Mouse (Mus musculus) intestine, embryonic 15.5 days (tissue): ENCODE results near the gene Lifr. TPM values are rescaled to one million over a fixed set of nuclear protein-coding genes. Genes with fewer than 3 reads are reported as not detected.

Source experiments
- ATAC-seq: fragments of 200-750 bp; cut with Nextera tagmentation; 2 replicates; pipeline ENCODE4 v1.8.0; 2017; ENCODE audit warnings: moderate TSS enrichment, moderate library complexity
- H3K27ac ChIP-seq: fragments of 300-500 bp; sonication (generic); 2 replicates; pipeline ENCODE4 v1.5.1; 2015; ENCODE audit warnings: mild to moderate bottlenecking, inconsistent platforms
- H3K27me3 ChIP-seq: fragments of 300-500 bp; sonication (generic); replicated peaks from 2 replicates; pipeline ENCODE4 v1.6.1; 2015; ENCODE audit warnings: inconsistent platforms
- H3K36me3 ChIP-seq: fragments of 300-500 bp; sonication (generic); 2 replicates; pipeline ENCODE4 v1.6.1; 2015; ENCODE audit warnings: inconsistent platforms
- H3K4me1 ChIP-seq: fragments of 300-500 bp; sonication (generic); replicated peaks from 2 replicates; pipeline ENCODE4 v1.6.1; 2015; ENCODE audit warnings: inconsistent platforms
- H3K4me2 ChIP-seq: fragments of 300-500 bp; sonication (generic); replicated peaks from 2 replicates; pipeline ENCODE4 v1.6.1; 2015; ENCODE audit warnings: mild to moderate bottlenecking, inconsistent platforms
- H3K4me3 ChIP-seq: fragments of 300-500 bp; sonication (generic); replicated peaks from 2 replicates; pipeline ENCODE4 v1.5.1; 2015; ENCODE audit warnings: inconsistent platforms
- H3K9ac ChIP-seq: fragments of 300-500 bp; sonication (generic); 2 replicates; pipeline ENCODE4 v1.6.1; 2015; ENCODE audit warnings: inconsistent platforms
- H3K9me3 ChIP-seq: fragments of 300-500 bp; sonication (generic); 2 replicates; pipeline ENCODE4 v1.6.1; 2016; ENCODE audit warnings: inconsistent platforms
- whole genome bisulfite sequencing: fragments of 180-500 bp; shearing (Covaris S2); methylation state at CpG from one replicate; pipeline ENCODE4 v1.1.7; 2015; 5-methylcytosine and 5-hydroxymethylcytosine counted together
- polyA plus RNA-seq: library from polyadenylated mRNA; unstranded; fragments of >200 nt; fragmentation: Nextera tagmentation; extraction: Ambion mirVana; gene quantifications from 2 replicates; pipeline ENCODE4 v1.2.1, GENCODE M21; 2015

Gene Lifr
- polyA plus RNA-seq, 1 experiment from 2014 or later = 17.4 TPM

DNA sequence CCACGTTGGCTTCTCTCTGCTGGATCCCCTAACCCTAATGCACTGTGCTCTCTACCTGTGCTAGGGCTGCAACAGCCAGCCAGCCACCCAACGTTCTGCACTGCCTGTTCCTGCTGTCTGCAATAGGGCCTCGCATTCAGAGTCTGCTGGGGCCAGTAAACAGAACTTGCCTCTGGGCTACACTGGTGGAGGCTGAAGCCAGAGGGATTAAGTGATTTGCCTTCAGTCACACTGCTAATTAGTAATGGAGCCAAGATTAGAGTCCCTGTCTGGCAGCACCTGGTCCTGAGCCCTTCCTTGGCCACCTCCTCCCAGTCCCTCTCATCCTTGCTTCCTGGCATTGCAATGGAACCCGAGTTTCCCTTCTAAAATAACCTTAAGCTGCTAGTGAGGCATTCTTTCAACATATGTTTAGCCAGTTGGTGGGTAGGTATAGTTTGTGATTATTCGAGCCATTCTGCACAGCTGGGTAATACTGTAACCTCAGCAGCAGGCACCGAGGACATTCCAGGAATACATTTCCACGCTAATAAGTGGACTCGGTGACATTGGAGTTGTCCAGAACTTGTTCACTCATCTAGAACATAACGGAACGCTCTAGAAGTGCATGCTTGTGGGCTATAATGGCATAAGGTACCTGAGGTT, 61.8 kb downstream of the Lifr start:
- Histone ChIP-seq H3K4me1 (0 out of 2 replicates have a peak, but pooled peaks cover 4% of the 10 kb centered on the region), H3K9me3 (no peaks in the 10 kb centered on the region), H3K27ac (no peak overlapping the region), H3K36me3 (no peaks in the 10 kb centered on the region), H3K27me3 (no peaks in the 10 kb centered on the region), H3K9ac (no peak overlapping the region), H3K4me2 (no peak overlapping the region), H3K4me3 (no peak overlapping the region)
- no peak for ATAC-seq
- 75% methylated on average over 10 of the region's 10 CpGs for WGBS

DNA sequence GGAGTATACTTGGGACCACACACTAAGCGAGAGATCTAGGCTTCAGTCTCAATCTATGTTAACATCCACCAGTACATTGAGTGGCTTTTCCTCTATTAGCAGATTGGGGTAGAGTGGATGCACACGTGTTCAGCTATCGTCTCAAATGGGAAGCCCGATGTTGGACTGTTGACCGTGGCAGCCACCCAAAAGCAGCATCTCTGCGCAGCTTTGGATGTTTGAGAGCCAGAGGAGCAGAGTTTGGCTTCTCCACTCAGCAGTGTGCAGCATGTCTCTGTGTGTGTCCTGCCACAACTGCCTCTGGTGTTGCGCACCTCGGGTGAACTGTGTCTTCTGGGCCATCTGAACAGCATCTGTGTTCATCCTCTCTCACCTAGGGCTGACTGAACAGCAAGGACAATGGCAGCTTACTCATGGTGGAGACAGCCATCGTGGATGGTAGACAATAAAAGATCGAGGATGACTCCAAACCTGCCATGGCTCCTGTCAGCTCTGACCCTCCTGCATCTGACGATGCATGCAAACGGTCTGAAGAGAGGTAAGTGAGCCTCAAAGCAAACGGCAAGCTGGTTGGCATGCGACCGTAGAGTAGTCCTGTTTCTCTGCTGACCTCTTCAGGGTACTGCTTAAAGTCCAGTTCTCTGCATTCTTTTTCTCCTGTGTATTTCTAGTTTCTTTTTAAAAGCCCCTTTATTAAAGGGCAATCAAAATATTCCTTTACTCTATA, 63.8 kb downstream of the Lifr start:
- no peak overlapping the region for H3K4me2 ChIP-seq
- no peak for ATAC-seq
- H3K4me3 ChIP-seq = no peak overlapping the region
- no peaks in the 10 kb centered on the region for H3K9me3 ChIP-seq
- no peaks in the 10 kb centered on the region for H3K36me3 ChIP-seq
- WGBS = 77% methylated on average over 15 of the region's 15 CpGs
- H3K27ac ChIP-seq = peak overlapping the region; percentile 48; the same call in 1 of the 2 replicates
- H3K4me1 ChIP-seq = 0 out of 2 replicates have a peak, but pooled peaks cover 4% of the 10 kb centered on the region
- no peaks in the 10 kb centered on the region for H3K27me3 ChIP-seq
- H3K9ac ChIP-seq = no peak overlapping the region

DNA sequence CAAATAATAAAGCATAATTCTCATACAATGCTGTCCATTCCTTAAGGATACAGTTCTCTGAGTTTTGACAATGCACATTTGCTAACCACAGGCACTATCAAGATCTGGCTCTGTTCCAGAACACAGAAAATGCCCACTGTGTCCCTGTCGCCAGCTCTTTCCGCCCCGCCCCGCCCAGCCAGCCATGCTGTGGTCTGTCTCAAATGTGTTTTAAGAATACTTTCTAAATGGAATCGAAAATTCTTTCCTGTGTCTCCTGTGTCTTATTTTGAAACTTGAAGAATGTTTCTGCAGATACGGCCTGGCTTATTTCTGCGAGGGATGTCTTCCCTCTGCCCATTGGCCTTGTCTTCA, 64.3 kb downstream of the Lifr start:
- Histone ChIP-seq H3K4me3 (no peak overlapping the region), H3K9ac (no peak overlapping the region), H3K9me3 (no peaks in the 10 kb centered on the region), H3K4me1 (0 out of 2 replicates have a peak, but pooled peaks cover 4% of the 10 kb centered on the region), H3K36me3 (no peaks in the 10 kb centered on the region), H3K27ac (peak overlapping the region; percentile 48; the same call in 1 of the 2 replicates), H3K4me2 (no peak overlapping the region), H3K27me3 (no peaks in the 10 kb centered on the region)
- no peak for ATAC-seq
- 56% methylated on average over 7 of the region's 7 CpGs for WGBS

DNA sequence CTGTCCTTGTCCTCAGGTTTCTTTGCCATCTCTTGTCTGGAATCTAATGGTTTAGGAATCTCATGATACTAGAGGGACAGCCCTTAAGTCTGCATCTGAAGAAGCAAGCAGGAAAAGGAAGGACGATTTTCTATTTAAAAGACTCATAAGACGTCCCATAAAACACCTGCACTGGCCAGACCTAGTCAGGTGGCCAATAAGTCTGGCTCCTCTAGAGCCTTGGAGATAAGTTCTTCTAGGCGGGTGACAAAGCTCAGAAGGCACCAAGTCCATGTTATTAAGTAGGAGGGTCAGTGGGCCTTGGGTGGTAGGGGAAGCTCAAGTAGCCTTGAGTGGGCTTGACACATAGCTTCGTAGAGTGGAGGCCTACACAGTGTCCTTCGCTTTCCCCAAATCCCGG, 67.2 kb downstream of the Lifr start:
- Histone ChIP-seq H3K27ac (no peak overlapping the region), H3K36me3 (no peaks in the 10 kb centered on the region), H3K27me3 (no peaks in the 10 kb centered on the region), H3K4me3 (no peak overlapping the region), H3K9ac (no peak overlapping the region), H3K4me1 (0 out of 2 replicates have a peak, but pooled peaks cover 4% of the 10 kb centered on the region), H3K9me3 (no peaks in the 10 kb centered on the region), H3K4me2 (no peak overlapping the region)
- ATAC-seq = peak; percentile 29; the same call in 1 of the 2 replicates
- 72% methylated on average over 6 of the region's 6 CpGs for WGBS

DNA sequence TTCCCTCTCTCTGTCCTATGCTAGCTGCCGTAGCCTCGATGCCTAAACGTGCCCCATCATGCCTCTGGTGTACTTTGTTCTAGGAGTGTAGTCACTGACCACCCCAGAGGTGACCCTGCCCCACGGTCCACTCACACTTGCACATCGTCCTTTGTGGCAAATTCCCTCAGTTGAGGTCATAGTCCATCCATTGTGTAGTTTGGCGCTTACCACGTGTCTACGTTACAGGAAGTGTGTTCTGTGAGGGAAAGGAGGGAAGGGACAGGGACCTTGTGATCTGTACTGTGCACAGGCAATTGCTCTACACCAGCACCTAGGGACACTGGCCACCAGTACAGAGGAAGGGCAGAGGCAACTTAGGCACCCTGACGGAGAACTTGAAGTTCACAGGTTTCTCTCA, 69.5 kb downstream of the Lifr start:
- Histone ChIP-seq H3K9ac (no peak overlapping the region), H3K4me3 (no peak overlapping the region), H3K27me3 (no peaks in the 10 kb centered on the region), H3K36me3 (no peaks in the 10 kb centered on the region), H3K27ac (no peak overlapping the region), H3K9me3 (no peaks in the 10 kb centered on the region), H3K4me1 (no peaks in the 10 kb centered on the region), H3K4me2 (no peak overlapping the region)
- no peak for ATAC-seq
- WGBS = 83% methylated on average over 9 of the region's 9 CpGs

DNA sequence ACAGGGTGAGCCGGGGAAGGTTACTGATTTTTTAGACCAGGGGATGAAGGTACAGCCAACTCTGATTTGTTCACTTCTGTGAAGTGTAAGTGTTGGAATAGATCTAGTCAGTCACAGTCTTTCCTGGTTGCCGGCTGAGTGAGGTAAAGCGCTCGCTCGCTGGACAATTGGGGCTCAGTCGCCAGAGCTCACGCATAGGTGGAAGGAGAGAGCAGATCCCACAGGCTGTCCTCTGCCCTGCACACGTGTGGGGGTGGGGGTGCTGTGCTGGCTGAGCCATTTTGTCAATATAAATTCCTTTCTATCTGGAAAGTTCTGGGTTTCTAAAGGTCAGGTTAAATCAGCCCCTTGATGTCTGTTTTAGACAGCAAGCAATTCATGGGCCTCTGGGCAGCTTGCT, 69.9 kb downstream of the Lifr start:
- Histone ChIP-seq H3K9me3 (no peaks in the 10 kb centered on the region), H3K4me1 (no peaks in the 10 kb centered on the region), H3K27ac (no peak overlapping the region), H3K4me3 (no peak overlapping the region), H3K36me3 (no peaks in the 10 kb centered on the region), H3K27me3 (no peaks in the 10 kb centered on the region), H3K4me2 (no peak overlapping the region), H3K9ac (no peak overlapping the region)
- no peak for ATAC-seq
- WGBS = 79% methylated on average over 8 of the region's 8 CpGs

DNA sequence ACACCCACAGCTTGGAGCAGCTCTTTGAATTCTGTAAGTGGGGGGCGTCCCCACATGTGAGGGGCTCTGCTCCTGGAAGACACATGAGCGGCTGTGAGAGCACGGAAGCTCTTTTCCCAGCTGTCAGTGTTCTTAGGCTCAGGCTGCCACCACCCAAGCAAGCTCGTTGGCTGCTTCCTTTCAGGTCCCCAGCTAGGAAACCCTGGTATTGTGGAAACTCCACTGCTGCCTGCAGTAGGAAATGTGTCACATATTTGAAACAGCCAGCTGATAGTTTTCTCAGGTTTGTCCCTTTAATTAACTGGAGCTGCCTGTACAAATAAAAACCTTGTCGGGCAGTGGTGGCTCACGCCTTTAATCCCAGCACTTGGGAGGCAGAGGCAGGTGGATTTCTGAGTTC, 73.4 kb downstream of the Lifr start:
- 76% methylated on average over 6 of the region's 6 CpGs for WGBS
- no peak for ATAC-seq
- H3K4me2 ChIP-seq = no peak overlapping the region
- H3K4me1 ChIP-seq = 0 out of 2 replicates have a peak, but pooled peaks cover 4% of the 10 kb centered on the region
- no peaks in the 10 kb centered on the region for H3K27me3 ChIP-seq
- H3K4me3 ChIP-seq = no peak overlapping the region
- H3K36me3 ChIP-seq = peaks cover 5% of the 10 kb centered on the region; the same call in 1 of the 2 replicates
- H3K9ac ChIP-seq = no peak overlapping the region
- H3K27ac ChIP-seq = no peak overlapping the region
- no peaks in the 10 kb centered on the region for H3K9me3 ChIP-seq

DNA sequence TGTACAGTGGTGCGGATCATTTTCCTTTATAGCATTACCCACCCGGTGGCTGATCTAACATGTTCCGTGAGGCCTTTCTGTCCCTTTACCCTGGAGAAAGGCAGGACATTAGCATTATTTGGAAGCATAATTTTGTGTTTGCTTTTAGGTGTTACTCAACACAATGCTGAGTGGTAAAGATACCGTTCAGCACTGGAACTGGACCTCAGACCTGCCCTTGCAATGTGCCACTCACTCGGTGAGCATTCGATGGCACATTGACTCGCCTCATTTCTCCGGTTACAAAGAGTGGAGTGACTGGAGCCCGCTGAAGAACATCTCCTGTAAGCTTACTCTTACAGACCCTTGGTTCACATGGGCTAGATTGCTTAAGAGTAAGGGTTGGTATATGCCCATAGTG, 76.3 kb downstream of the Lifr start:
- H3K27me3 ChIP-seq = no peaks in the 10 kb centered on the region
- peaks cover 5% of the 10 kb centered on the region; the same call in 1 of the 2 replicates for H3K36me3 ChIP-seq
- H3K9ac ChIP-seq = no peak overlapping the region
- no peak for ATAC-seq
- no peak overlapping the region for H3K4me3 ChIP-seq
- H3K27ac ChIP-seq = no peak overlapping the region
- H3K4me2 ChIP-seq = no peak overlapping the region
- whole genome bisulfite sequencing = 88% methylated on average over 9 of the region's 9 CpGs
- no peaks in the 10 kb centered on the region for H3K9me3 ChIP-seq
- H3K4me1 ChIP-seq = 0 out of 2 replicates have a peak, but pooled peaks cover 4% of the 10 kb centered on the region

DNA sequence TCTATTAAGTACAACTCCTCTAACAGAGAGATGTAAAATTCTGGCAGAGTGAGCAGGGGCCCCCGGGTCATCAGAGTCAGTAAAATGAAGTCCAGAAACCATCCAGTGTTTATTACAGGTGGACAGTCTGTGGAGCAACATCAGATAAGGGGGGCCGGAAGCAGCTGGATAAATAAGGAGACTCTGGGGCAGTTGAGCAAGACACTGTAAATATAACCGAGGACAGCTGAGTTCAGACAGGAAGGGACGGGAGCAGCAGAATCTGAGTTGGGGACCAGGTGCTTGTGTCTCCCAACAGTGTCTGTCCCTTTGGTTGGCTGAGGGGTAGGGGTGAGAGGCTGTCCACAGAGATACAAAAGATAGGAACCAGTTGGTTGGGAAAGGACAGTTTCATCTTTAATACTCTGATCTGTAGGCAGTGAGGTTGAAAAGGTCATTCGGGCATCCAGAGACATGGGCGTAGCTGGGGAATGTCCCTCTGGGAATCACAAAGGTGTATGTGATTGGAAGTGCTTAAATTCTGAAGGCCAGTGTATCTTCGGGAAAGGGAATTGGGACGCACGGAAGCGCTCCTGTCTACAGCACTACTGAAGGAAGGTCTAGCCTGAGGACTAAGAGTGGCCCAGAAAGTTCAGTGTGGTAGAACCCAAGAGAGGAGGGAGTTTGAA, 77.0 kb downstream of the Lifr start:
- no peak overlapping the region for H3K9ac ChIP-seq
- H3K9me3 ChIP-seq = no peaks in the 10 kb centered on the region
- peak; percentile 63 for ATAC-seq
- no peak overlapping the region for H3K27ac ChIP-seq
- H3K4me2 ChIP-seq = no peak overlapping the region
- WGBS = 70% methylated on average over 10 of the region's 10 CpGs
- H3K4me3 ChIP-seq = no peak overlapping the region
- 0 out of 2 replicates have a peak, but pooled peaks cover 4% of the 10 kb centered on the region for H3K4me1 ChIP-seq
- H3K36me3 ChIP-seq = peaks cover 5% of the 10 kb centered on the region; the same call in 1 of the 2 replicates
- no peaks in the 10 kb centered on the region for H3K27me3 ChIP-seq

DNA sequence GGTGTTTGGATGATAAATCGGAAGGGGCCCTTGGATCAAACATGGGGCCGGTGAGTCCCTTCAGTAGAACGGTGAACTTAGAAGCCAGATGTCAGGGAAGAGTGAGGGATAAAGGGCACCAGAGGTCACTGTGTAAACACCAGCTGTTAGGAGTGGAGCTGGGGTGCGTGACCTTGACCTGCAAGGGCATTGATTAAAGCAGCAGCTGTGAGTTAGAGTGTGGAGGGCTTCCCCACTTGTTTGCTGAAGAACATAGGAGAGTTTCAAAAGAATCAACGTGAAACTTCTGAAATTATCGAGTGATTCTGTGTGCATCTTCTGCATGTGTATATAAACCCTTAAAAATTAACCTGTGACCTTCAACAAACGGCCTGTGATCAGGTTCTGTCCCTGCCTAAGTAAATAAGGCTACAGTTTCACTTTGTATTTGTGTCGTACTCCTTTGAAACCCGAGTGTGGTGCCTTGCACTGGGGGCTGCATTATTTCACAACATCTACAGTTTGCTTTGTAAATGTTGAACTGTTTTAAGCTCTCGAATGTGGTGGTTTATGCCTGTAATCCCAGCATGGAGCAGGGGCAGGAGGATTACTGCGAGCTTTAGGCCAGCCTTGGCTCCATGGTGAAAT, 77.6 kb downstream of the Lifr start:
- ATAC-seq = peak; percentile 51
- Histone ChIP-seq H3K9me3 (no peaks in the 10 kb centered on the region), H3K27ac (no peak overlapping the region), H3K9ac (no peak overlapping the region), H3K36me3 (peaks cover 5% of the 10 kb centered on the region; the same call in 1 of the 2 replicates), H3K4me1 (0 out of 2 replicates have a peak, but pooled peaks cover 4% of the 10 kb centered on the region), H3K4me2 (no peak overlapping the region), H3K4me3 (no peak overlapping the region), H3K27me3 (no peaks in the 10 kb centered on the region)
- whole genome bisulfite sequencing = 50% methylated on average over 11 of the region's 11 CpGs

DNA sequence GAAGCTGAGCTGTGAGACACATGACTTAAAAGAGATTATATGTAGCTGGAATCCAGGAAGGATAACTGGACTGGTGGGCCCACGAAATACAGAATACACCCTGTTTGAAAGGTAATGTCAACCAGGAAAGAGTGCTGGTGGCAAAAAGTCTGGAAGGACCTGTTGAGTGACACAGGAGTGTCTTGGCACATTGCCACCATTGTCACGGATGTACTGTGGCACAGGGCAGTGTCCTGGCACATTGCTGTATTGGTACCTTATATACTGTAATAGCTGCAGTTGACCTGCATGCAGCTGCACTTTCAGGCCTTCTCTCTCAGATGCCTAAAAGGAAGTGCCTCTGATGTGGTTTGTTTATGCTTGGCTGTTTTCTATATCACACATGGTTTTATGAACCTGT, 82.5 kb downstream of the Lifr start:
- no peak overlapping the region for H3K27ac ChIP-seq
- H3K36me3 ChIP-seq = no peaks in the 10 kb centered on the region
- 0 out of 2 replicates have a peak, but pooled peaks cover under 1% of the 10 kb centered on the region for H3K4me1 ChIP-seq
- H3K9ac ChIP-seq = no peak overlapping the region
- ATAC-seq = no peak
- no peak overlapping the region for H3K4me3 ChIP-seq
- WGBS = 49% methylated on average over 2 of the region's 2 CpGs
- H3K27me3 ChIP-seq = no peaks in the 10 kb centered on the region
- H3K9me3 ChIP-seq = no peaks in the 10 kb centered on the region
- H3K4me2 ChIP-seq = no peak overlapping the region

DNA sequence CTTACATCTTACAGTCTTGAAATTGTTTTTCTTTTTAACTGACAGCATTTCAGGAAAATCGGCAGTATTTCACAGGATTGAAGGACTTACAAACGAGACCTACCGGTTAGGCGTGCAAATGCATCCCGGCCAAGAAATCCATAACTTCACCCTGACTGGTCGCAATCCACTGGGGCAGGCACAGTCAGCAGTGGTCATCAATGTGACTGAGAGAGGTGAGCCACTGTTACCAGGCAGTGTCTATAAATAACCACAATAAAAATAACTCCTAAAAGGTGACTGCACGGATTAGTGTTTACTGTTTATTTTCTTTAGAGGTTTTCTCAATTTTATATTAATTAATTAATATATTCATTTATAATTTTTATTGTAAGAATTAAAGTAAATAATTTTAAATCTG, 82.9 kb downstream of the Lifr start:
- Histone ChIP-seq H3K27ac (no peak overlapping the region), H3K9me3 (no peaks in the 10 kb centered on the region), H3K4me3 (no peak overlapping the region), H3K9ac (no peak overlapping the region), H3K27me3 (no peaks in the 10 kb centered on the region), H3K4me2 (no peak overlapping the region), H3K4me1 (no peaks in the 10 kb centered on the region), H3K36me3 (0 out of 2 replicates have a peak, but pooled peaks cover 3% of the 10 kb centered on the region)
- no peak for ATAC-seq
- WGBS = 85% methylated on average over 7 of the region's 7 CpGs
